Mouse (Mus musculus) embryonic facial prominence, embryonic 15.5 days (tissue): Measurements from ENCODE around the gene Cdk5. TPM values are rescaled to one million over a fixed set of nuclear protein-coding genes. Genes with fewer than 3 reads are reported as not detected.

Source experiments
- ATAC-seq: fragments of 200-750 bp; cut with Nextera tagmentation; 2 replicates; pipeline ENCODE4 v1.8.0; 2017; ENCODE audit warnings: low read depth, moderate TSS enrichment; ENCODE audit not compliant: insufficient number of reproducible peaks, low FRiP score, low TSS enrichment
- H3K27ac ChIP-seq: fragments of 300-500 bp; sonication (generic); replicated peaks from 2 replicates; pipeline ENCODE4 v1.5.1; 2015; ENCODE audit warnings: mild to moderate bottlenecking, inconsistent platforms
- H3K27me3 ChIP-seq: fragments of 300-500 bp; sonication (generic); 2 replicates; pipeline ENCODE4 v1.6.1; 2015; ENCODE audit warnings: inconsistent platforms
- H3K36me3 ChIP-seq: fragments of 300-500 bp; sonication (generic); 2 replicates; pipeline ENCODE4 v1.6.1; 2015; ENCODE audit warnings: mild to moderate bottlenecking, inconsistent platforms
- H3K4me1 ChIP-seq: fragments of 300-500 bp; sonication (generic); 2 replicates; pipeline ENCODE4 v1.6.1; 2015; ENCODE audit warnings: inconsistent platforms
- H3K4me2 ChIP-seq: fragments of 300-500 bp; sonication (generic); replicated peaks from 2 replicates; pipeline ENCODE4 v1.6.1; 2015; ENCODE audit warnings: mild to moderate bottlenecking, inconsistent platforms
- H3K4me3 ChIP-seq: fragments of 300-500 bp; sonication (generic); replicated peaks from 2 replicates; pipeline ENCODE4 v1.5.1; 2015; ENCODE audit warnings: mild to moderate bottlenecking, inconsistent platforms
- H3K9ac ChIP-seq: fragments of 300-500 bp; sonication (generic); 2 replicates; pipeline ENCODE4 v1.6.1; 2015; ENCODE audit warnings: inconsistent platforms
- H3K9me3 ChIP-seq: fragments of 300-500 bp; sonication (generic); replicated peaks from 2 replicates; pipeline ENCODE4 v1.6.1; 2016; ENCODE audit warnings: inconsistent platforms
- WGBS: fragments of 180-500 bp; shearing (Covaris S2); methylation state at CpG from one replicate; pipeline ENCODE4 v1.1.7; 2015; 5-methylcytosine and 5-hydroxymethylcytosine counted together
- polyA plus RNA-seq: library from polyadenylated mRNA; unstranded; fragments of >200 nt; fragmentation: Nextera tagmentation; extraction: Ambion mirVana; gene quantifications from 2 replicates; pipeline ENCODE4 v1.2.1, GENCODE M21; 2015

Gene Cdk5
- polyA plus RNA-seq, 1 experiment from 2014 or later, result 52.9 TPM

DNA sequence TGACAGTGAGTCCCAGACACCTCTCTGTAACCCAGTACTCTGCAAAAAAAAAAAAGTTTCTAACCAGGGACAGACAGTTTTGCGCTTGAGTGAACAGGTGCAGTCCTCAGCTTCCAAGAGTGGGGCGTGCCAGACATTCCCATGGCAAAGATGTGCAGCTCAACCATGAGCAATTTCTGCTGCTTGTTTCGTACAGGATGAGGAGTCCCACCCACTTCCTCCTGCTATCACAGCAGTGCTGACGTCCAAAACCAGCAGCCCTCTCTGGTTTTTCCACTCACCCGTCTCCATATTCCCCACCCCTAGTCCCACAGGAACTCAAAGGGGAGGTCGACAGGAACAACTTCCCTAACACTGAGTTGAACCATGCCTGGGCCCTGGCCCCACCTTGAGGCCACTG lies 38.9 kb downstream of the Cdk5 start:
- Histone ChIP-seq H3K4me3 (no peak overlapping the region), H3K27ac (no peak overlapping the region), H3K9me3 (no peaks in the 10 kb centered on the region), H3K4me1 (peaks cover 30% of the 10 kb centered on the region), H3K27me3 (peaks cover 42% of the 10 kb centered on the region), H3K36me3 (no peaks in the 10 kb centered on the region), H3K4me2 (no peak overlapping the region), H3K9ac (no peak overlapping the region)
- ATAC-seq, result no peak
- 52% methylated on average over 6 of the region's 6 CpGs for WGBS

DNA sequence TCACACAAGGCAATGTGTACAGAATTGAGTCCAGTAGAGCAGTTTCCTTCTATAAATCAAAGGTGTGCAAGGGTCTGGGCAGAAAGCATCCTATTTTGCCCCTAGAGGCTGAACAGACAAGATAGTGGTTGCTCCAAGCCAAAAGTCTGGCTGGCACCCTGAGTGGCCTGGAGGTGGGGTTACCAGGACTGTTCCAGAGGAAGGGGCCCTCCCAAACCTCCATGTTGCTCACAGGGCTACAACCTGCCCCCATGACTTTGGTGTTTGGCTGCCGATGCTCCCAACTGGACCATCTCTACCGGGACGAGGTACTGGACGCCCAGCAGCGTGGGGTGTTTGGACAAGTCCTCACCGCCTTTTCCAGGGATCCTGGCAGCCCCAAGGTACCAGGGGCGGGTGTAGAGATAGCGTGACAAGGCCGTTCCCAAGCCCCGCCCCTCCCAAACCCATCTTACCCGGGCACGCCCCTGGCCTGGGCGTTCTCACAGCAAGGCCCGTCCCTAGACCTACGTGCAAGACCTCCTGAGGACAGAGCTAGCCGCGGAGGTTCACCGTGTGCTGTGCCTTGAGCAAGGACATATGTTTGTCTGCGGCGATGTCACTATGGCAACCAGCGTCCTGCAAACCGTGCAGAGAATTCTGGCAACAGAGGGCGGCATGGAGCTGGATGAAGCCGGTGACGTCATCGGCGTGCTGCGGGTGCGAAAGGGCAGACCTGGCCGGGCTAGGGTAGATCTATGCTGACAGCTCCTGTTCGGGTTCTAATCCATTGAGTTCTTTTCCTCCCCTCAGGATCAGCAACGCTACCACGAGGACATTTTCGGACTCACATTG lies 40.1 kb downstream of the Cdk5 start:
- 1% methylated on average over 34 of the region's 34 CpGs for WGBS

DNA sequence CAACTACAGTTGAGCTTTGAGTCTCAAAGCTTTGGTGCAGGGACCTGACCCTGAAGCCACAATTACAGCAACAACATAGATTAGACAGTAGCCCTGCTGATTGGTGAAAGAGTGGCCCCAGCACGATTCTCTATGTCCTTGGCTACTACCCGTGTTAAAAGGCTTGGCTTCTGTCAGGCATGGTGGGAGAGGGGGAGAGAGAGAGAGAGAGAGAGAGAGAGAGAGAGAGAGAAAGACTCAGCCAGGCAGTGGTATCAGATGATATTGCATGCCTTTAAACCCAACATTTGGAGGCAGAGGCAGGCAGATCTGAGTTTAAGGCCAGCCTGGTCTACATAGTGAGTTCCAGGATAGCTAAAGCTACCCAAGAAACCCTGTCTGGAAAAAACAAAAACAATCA lies 41.3 kb downstream of the Cdk5 start:
- H3K4me1 ChIP-seq, result peaks cover 15% of the 10 kb centered on the region
- no peak overlapping the region for H3K27ac ChIP-seq
- no peak overlapping the region for H3K4me3 ChIP-seq
- no peaks in the 10 kb centered on the region for H3K36me3 ChIP-seq
- H3K4me2 ChIP-seq, result no peak overlapping the region
- no peaks in the 10 kb centered on the region for H3K9me3 ChIP-seq
- H3K27me3 ChIP-seq, result peaks cover 26% of the 10 kb centered on the region
- 40% methylated on average over 2 of the region's 2 CpGs for WGBS
- ATAC-seq, result no peak
- H3K9ac ChIP-seq, result no peak overlapping the region

More for the DNA sequence above, 40.1 kb downstream of the Cdk5 start:
- no peak overlapping the region for H3K27ac ChIP-seq
- peak overlapping the region; percentile 51 for H3K4me3 ChIP-seq
- ATAC-seq, result peak; percentile 82
- H3K36me3 ChIP-seq, result no peaks in the 10 kb centered on the region
- H3K27me3 ChIP-seq, result peaks cover 33% of the 10 kb centered on the region
- H3K9ac ChIP-seq, result peak overlapping the region; percentile 26
- peak overlapping the region; percentile 70 for H3K4me2 ChIP-seq
- no peaks in the 10 kb centered on the region for H3K9me3 ChIP-seq
- H3K4me1 ChIP-seq, result peaks cover 28% of the 10 kb centered on the region

DNA sequence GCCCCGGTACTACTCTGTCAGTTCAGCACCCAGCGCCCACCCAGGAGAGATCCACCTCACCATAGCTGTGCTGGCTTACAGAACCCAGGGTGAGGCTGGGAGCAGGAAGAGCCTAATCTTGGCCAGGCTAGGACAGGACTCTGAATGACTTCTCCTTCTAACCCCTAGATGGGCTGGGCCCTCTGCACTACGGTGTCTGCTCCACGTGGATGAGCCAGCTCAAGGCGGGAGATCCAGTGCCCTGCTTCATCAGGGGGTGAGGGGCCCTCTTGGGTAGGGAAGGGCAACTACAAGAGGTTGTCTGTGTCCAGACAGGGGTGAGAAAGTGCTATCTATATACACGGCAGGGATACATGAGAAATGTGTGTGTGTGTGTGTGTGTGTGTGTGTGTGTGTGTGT lies 41.8 kb downstream of the Cdk5 start:
- Histone ChIP-seq H3K4me1 (peaks cover 14% of the 10 kb centered on the region), H3K27ac (no peak overlapping the region), H3K36me3 (no peaks in the 10 kb centered on the region), H3K9me3 (no peaks in the 10 kb centered on the region), H3K4me2 (no peak overlapping the region), H3K4me3 (no peak overlapping the region), H3K27me3 (peaks cover 21% of the 10 kb centered on the region), H3K9ac (no peak overlapping the region)
- 68% methylated on average over 6 of the region's 6 CpGs for WGBS
- no peak for ATAC-seq

DNA sequence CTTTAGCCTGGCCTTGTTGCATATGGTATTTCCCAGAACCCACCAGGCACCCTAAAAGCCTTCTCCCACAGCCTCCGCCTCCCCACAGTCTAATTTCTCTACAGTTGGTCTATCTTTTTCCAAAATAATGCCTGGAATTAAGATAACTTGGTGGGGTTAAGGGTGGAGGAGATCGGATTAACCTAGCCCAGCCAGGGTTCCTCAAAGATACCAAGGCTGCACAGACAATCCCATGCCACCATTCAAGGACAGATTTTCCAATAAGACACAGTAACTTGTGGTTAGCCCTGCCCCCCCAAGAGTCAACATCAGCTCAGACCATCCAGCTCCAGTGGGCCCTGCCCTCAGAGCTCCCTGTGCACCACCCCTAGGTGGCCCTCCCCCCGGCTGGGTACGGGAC lies 42.8 kb downstream of the Cdk5 start:
- Histone ChIP-seq H3K4me1 (peaks cover 14% of the 10 kb centered on the region), H3K36me3 (no peaks in the 10 kb centered on the region), H3K27ac (no peak overlapping the region), H3K9ac (no peak overlapping the region), H3K4me3 (no peak overlapping the region), H3K27me3 (peaks cover 12% of the 10 kb centered on the region), H3K4me2 (no peak overlapping the region), H3K9me3 (no peaks in the 10 kb centered on the region)
- ATAC-seq, result no peak
- 90% methylated on average over 4 of the region's 4 CpGs for WGBS

DNA sequence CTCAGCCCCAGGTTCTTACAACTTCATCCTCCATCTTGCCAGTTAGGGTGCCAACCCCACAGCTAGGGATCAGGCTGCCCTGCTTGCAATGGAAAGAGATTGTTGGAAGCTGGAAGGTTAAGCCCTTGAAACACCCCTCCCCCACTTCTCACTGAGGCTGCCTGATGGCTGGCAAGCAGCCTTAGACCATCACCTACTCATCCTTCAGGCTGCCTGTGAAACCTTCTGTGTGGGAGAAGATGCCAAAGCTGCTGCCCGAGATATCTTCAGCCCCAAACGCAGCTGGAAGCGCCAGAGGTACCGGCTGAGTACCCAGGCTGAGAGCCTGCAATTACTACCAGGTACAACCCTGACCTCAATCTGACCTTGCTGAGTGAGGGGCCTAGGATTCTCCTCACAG lies 43.8 kb downstream of the Cdk5 start:
- H3K9ac ChIP-seq, result no peak overlapping the region
- no peak overlapping the region for H3K27ac ChIP-seq
- WGBS, result 57% methylated on average over 4 of the region's 4 CpGs
- peaks cover 7% of the 10 kb centered on the region for H3K27me3 ChIP-seq
- H3K36me3 ChIP-seq, result no peaks in the 10 kb centered on the region
- H3K4me1 ChIP-seq, result peaks cover 13% of the 10 kb centered on the region
- H3K9me3 ChIP-seq, result no peaks in the 10 kb centered on the region
- H3K4me3 ChIP-seq, result no peak overlapping the region
- no peak overlapping the region for H3K4me2 ChIP-seq
- no peak for ATAC-seq

DNA sequence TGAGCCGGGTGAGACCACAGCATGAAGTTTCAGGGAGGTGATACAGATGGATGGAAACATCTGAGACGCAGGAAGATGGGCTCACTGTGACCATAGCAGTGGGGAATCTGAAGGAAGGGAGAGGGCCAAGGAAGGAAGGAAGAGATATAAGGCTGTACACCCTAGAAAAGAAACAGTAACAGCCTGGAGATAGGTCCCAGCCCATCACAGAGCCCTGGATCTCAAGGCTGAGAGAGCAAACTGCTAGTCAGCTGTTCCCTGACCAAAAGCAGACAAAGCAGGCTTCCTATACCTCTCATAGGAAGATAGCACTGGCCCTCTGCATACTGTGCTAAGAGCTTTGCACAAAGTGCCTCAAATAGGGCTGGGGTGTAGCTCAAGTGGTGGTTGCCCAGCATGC lies 44.6 kb downstream of the Cdk5 start:
- H3K27ac ChIP-seq, result no peak overlapping the region
- H3K9ac ChIP-seq, result no peak overlapping the region
- 80% methylated on average over 2 of the region's 2 CpGs for WGBS
- H3K27me3 ChIP-seq, result peaks cover 7% of the 10 kb centered on the region
- H3K9me3 ChIP-seq, result no peaks in the 10 kb centered on the region
- no peak overlapping the region for H3K4me3 ChIP-seq
- no peak overlapping the region for H3K4me2 ChIP-seq
- H3K4me1 ChIP-seq, result peaks cover 11% of the 10 kb centered on the region
- no peaks in the 10 kb centered on the region for H3K36me3 ChIP-seq
- ATAC-seq, result no peak

DNA sequence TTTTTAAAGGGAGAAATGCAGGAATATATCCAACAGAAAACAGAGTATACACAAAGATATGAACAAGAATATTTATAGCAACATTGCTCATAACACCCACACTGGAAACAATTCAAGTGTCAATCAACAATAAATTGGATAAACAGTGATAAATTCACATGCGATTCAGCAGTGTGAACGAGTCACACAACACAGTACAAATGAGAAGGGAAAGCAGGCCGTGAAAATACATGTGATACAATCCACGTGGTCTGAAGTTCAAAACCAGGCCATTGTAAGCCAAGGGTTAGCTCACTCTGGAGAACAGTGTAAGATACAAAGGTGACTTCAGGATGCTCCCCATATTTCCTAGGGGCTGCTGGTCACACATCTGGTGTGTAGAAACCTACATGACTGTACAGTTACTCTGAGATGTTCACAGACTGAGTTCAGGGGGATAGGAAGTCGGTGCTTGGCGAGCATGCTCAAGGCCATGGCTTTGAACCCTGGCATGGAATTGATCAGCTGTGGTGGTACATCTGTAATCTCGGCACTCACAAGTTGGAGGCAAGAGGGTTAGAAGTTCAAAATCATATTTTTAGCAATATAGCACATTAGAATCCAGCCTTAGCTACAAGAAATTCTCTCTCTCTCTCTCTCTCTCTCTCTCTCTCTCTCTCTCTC lies 48.5 kb downstream of the Cdk5 start:
- ATAC-seq, result no peak
- H3K4me2 ChIP-seq, result no peak overlapping the region
- H3K36me3 ChIP-seq, result no peaks in the 10 kb centered on the region
- H3K27ac ChIP-seq, result no peak overlapping the region
- 59% methylated on average over 7 of the region's 7 CpGs for WGBS
- H3K4me1 ChIP-seq, result peaks cover 4% of the 10 kb centered on the region; the same call in 1 of the 2 replicates
- peaks cover 15% of the 10 kb centered on the region for H3K27me3 ChIP-seq
- no peak overlapping the region for H3K9ac ChIP-seq
- no peaks in the 10 kb centered on the region for H3K9me3 ChIP-seq
- H3K4me3 ChIP-seq, result no peak overlapping the region

DNA sequence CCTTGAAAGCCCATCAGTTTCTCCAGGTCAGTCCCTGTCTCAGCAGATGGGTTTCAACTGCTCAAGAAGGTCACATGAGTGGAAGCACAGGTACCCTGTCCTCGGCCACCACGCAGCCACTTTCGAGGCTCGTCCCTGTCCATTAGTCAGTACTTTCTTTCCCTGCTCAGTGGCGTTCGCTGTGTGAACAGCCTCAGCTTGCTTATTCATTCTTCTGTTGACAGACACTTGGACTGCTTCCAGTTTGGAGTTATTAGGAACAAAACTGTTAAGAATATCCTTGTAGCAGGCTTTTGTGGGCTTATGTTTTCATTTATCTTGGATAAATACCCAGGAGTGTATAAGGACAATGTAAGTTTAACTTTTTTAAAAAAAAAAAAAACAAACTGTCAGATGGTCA lies 49.1 kb downstream of the Cdk5 start:
- Histone ChIP-seq H3K4me1 (peaks cover 4% of the 10 kb centered on the region; the same call in 1 of the 2 replicates), H3K36me3 (no peaks in the 10 kb centered on the region), H3K9me3 (no peaks in the 10 kb centered on the region), H3K9ac (no peak overlapping the region), H3K4me2 (no peak overlapping the region), H3K4me3 (no peak overlapping the region), H3K27me3 (peaks cover 15% of the 10 kb centered on the region), H3K27ac (no peak overlapping the region)
- WGBS, result 29% methylated on average over 6 of the region's 6 CpGs
- no peak for ATAC-seq

DNA sequence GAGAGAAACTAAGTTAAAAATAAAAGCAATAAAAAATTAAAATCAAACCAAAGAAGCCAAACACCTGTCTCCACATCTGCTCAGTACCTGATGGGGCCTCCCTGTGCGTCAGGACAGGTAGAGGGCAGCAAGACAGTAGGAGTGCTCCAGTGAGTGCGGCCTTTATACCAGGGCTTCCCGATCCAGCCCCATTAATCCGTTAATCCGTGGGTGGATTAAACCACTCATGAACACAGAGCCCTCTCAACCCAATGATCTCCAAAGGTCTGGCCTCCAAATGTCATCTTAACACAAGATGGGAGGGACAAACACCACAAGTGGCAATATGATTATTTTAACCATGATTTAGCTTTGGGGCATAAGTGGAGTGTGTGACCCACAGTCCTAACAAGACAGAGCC lies 49.5 kb downstream of the Cdk5 start:
- peaks cover 15% of the 10 kb centered on the region for H3K27me3 ChIP-seq

DNA sequence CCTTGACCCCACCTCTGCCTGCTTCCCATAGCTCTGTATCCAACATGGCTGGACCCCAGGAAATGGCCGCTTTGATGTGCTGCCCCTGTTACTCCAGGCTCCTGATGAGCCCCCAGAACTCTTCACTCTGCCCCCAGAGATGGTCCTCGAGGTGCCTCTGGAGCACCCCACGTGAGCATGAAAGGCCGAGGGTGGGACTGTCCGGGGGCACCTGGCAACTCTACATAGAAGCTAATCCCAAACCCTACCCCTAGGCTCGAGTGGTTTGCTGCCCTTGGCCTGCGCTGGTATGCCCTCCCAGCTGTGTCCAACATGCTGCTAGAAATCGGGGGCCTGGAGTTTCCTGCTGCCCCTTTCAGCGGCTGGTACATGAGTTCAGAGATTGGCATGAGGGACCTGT lies 53.6 kb downstream of the Cdk5 start:
- no peaks in the 10 kb centered on the region for H3K36me3 ChIP-seq
- H3K27me3 ChIP-seq, result 0 out of 2 replicates have a peak, but pooled peaks cover 9% of the 10 kb centered on the region
- no peak for ATAC-seq
- no peak overlapping the region for H3K4me2 ChIP-seq
- no peak overlapping the region for H3K27ac ChIP-seq
- 77% methylated on average over 9 of the region's 9 CpGs for WGBS
- no peaks in the 10 kb centered on the region for H3K9me3 ChIP-seq
- H3K9ac ChIP-seq, result no peak overlapping the region
- H3K4me3 ChIP-seq, result no peak overlapping the region
- peaks cover 4% of the 10 kb centered on the region; the same call in 1 of the 2 replicates for H3K4me1 ChIP-seq

More for the DNA sequence above, 49.5 kb downstream of the Cdk5 start:
- Histone ChIP-seq H3K27ac (no peak overlapping the region), H3K9me3 (no peaks in the 10 kb centered on the region), H3K9ac (no peak overlapping the region), H3K4me2 (no peak overlapping the region), H3K4me1 (peaks cover 4% of the 10 kb centered on the region; the same call in 1 of the 2 replicates), H3K4me3 (no peak overlapping the region), H3K36me3 (no peaks in the 10 kb centered on the region)
- WGBS, result 63% methylated on average over 5 of the region's 5 CpGs
- ATAC-seq, result no peak
